Mouse (Mus musculus) olfactory bulb, adult 2 months (tissue): ENCODE measurements around the gene Sox5. TPM values are rescaled to one million over a fixed set of nuclear protein-coding genes. Genes with fewer than 3 reads are reported as not detected.

Source experiments
- H3K27ac ChIP-seq: fragments of 200-500 bp; 2 replicates; pipeline ENCODE4 v1.5.1; 2012; ENCODE audit warnings: low read depth, low read length; ENCODE audit not compliant: insufficient read depth
- H3K4me1 ChIP-seq: fragments of 200-500 bp; 2 replicates; pipeline ENCODE4 v1.6.1; 2012; ENCODE audit warnings: low read length; ENCODE audit not compliant: control insufficient read depth, insufficient read depth
- H3K4me3 ChIP-seq: fragments of 200-500 bp; 2 replicates; pipeline ENCODE4 v1.5.1; 2012; ENCODE audit warnings: mild to moderate bottlenecking, low read depth, low read length, moderate library complexity; ENCODE audit not compliant: insufficient read depth
- CTCF ChIP-seq: fragments of 200-500 bp; IDR thresholded peaks from 2 replicates; pipeline ENCODE4 v1.5.1; 2012; ENCODE audit warnings: low read depth, mild to moderate bottlenecking, low read length, moderate library complexity; ENCODE audit not compliant: insufficient read depth
- POLR2A ChIP-seq: fragments of 200-500 bp; IDR thresholded peaks from 2 replicates; pipeline ENCODE4 v1.6.1; 2012; ENCODE audit warnings: mild to moderate bottlenecking, low read depth, low read length, moderate library complexity; ENCODE audit not compliant: insufficient read depth
- WGBS: fragments of 180-500 bp; shearing (Covaris S2); methylation state at CpG from one replicate; pipeline ENCODE4 v1.1.7; 2018; 5-methylcytosine and 5-hydroxymethylcytosine counted together
- polyA plus RNA-seq: library from polyadenylated mRNA; stranded (reverse); fragments of >200 nt; gene quantifications from 2 replicates; pipeline ENCODE4 v1.2.4, GENCODE M21; 2012; ENCODE audit warnings: low replicate concordance; ENCODE audit not compliant: missing spikeins, insufficient read depth, insufficient read length

Gene Sox5
- polyA plus RNA-seq, 1 experiment = not detected

DNA sequence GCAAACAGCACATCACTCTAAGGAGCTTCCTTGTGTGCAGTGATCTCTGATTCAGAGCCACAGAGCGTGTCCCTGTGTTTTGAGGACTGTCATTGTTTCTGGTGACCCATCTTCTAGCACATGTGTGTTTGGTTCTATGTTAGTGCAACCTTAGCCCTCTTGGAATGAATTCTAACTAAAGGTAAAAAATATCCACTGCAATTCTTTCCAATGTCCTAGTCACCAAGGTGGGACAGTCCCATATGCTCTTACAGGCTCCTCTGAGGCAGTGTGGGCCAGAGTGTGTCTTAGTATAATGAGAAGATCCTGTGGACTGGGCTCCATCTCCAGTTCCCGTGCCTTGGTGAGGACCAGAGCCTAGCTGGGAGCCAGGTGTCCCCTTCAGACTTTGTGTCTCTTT lies 748.6 kb downstream of the Sox5 start:
- Histone ChIP-seq H3K4me1 (no peaks in the 10 kb centered on the region), H3K27ac (no peak overlapping the region), H3K4me3 (no peak overlapping the region)
- 92% methylated on average over 2 of the region's 2 CpGs for WGBS
- no peak for TF ChIP-seq CTCF
- TF ChIP-seq POLR2A = no peak

DNA sequence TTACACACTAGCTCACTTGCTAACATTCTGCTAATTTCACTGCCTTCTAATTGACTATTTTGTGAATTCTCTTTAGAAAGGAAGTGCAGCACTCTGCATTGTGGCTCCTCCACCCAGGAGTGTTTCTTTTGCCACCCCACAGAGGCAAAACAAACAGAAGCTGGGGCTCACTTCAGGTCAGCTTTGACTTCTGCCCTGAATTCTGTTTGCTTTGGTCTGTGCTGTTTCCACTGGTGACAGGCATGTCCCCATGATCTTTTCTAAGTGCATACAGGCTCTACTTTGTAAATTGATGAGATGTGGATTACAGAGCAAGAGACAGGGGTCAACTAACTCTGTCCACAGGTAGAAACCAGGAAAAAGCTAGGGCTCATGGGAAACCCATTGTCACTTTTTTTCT lies 764.8 kb downstream of the Sox5 start:
- Histone ChIP-seq H3K4me3 (no peak overlapping the region), H3K27ac (no peak overlapping the region), H3K4me1 (no peaks in the 10 kb centered on the region)
- no peak for TF ChIP-seq CTCF
- no peak for TF ChIP-seq POLR2A

DNA sequence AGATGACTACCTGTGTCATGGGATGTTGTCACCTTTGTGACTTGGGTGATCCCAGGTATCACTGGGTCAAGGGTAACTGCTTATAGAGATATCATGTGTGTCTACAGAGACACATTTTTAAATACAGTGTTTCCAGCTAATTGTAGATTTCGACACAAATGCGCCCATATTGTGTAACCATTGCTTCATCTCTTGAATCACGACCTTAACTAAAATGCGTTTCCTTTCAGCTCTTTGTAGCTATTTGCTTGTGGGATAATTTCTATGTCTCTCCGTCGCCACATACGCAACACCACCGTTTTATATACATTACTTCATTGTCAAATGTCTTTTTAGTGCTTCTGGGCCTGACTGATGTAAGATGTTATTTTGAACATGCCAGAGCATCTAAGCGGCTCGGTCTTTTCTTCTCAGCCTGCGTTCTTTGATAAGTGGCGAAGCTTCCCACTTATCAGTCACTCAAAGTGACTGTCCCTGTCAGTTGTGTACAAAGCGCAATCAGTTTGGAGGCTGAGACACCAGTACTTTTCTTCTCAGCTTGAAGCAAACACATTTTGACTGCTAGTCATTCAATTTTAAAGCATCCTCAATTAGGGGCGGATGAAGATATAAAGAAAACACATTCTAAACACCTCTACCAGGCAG lies 769.8 kb downstream of the Sox5 start:
- TF ChIP-seq POLR2A (no peak), CTCF (no peak)
- H3K27ac ChIP-seq = no peak overlapping the region

DNA sequence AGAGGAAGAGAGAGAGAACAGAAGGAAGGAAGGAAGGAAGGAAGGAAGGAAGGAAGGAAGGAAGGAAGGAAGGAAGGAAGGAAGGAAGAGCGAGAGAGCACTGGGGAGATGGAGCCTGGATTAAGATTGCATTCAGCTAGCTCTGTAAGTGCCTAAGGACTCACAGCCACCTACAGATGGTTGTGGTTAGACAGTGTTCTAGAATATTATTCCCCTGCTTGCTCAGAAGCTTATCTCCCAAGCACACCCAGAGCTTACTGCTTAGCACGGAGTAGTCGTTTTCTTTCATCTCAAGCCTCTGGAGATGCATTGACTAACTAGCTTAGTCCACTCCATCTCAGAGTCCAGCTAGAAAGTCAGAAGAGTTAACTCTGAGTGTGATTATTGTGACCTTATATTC lies 770.8 kb downstream of the Sox5 start:
- TF ChIP-seq CTCF = no peak
- TF ChIP-seq POLR2A = no peak
- H3K4me3 ChIP-seq = no peak overlapping the region
- no peaks in the 10 kb centered on the region for H3K4me1 ChIP-seq
- no peak overlapping the region for H3K27ac ChIP-seq
- WGBS = 92% methylated on average over 3 of the region's 3 CpGs

More for the DNA sequence above, 769.8 kb downstream of the Sox5 start:
- Histone ChIP-seq H3K4me1 (no peaks in the 10 kb centered on the region), H3K4me3 (no peak overlapping the region)
- WGBS = 87% methylated on average over 14 of the region's 14 CpGs

DNA sequence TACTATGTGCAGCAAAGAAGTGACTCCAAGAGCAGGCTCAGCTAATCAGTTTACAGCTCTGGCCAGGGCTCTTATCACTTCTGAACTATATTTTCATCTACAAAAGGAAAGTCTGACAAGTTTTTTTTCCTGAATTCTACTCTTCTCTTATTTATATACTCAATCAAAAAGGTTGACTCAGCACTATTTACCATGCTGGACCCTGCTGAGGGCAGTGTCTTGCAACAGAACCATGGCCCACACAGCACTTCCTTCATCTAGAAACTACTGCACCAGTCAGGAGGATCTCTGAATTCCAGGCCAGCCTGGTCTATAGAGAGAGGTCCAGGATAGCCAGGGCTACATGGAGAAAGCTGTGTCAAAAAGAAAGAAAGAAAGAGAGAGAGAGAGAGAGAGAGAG lies 771.5 kb downstream of the Sox5 start:
- Histone ChIP-seq H3K4me1 (no peaks in the 10 kb centered on the region), H3K27ac (no peak overlapping the region), H3K4me3 (no peak overlapping the region)
- no peak for TF ChIP-seq POLR2A
- TF ChIP-seq CTCF = no peak

DNA sequence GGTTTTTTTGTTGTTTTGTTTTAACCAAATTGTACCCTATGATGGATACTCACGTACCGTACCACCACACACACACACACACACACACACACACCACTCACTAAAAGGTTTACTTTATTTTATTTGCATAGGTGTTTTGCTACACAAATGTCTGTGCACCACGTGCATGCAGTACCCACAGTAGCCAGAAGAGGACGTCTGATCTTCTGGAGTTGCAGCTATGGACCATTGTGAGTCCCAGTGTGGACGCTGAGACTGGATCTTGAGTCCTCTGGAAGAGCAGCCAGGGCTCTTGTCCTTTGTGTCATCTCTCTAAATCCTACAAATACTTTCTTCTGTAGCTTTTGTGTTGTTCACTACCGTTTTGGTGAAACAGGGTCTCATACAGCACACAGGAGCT lies 776.6 kb downstream of the Sox5 start:
- Histone ChIP-seq H3K27ac (no peak overlapping the region), H3K4me1 (no peaks in the 10 kb centered on the region), H3K4me3 (no peak overlapping the region)
- 97% methylated on average over 6 of the region's 6 CpGs for WGBS
- TF ChIP-seq POLR2A = no peak
- TF ChIP-seq CTCF = no peak

DNA sequence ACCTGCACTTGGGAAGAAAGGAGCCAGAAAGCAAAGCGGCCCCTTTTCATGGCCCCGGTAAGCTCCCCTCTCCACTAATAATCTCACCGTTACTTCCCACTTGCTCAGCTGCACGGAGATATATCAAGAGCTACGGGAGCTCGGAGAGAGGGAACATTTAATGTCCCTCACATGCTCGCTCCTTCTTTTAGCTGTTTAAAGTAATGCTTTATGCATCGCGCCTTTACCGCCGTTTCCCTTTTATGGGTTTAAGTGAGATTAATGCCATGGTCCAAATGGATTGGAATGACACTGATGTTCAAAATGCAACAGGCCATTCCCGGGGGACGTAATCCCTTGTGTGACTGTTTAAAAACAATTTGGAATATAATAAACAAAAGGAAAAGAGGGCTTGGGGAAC lies 783.6 kb downstream of the Sox5 start:
- Histone ChIP-seq H3K4me3 (no peak overlapping the region), H3K4me1 (no peaks in the 10 kb centered on the region; the same call in 1 of the 2 replicates), H3K27ac (no peak overlapping the region)
- TF ChIP-seq POLR2A = no peak
- TF ChIP-seq CTCF = no peak
- 74% methylated on average over 13 of the region's 13 CpGs for WGBS

DNA sequence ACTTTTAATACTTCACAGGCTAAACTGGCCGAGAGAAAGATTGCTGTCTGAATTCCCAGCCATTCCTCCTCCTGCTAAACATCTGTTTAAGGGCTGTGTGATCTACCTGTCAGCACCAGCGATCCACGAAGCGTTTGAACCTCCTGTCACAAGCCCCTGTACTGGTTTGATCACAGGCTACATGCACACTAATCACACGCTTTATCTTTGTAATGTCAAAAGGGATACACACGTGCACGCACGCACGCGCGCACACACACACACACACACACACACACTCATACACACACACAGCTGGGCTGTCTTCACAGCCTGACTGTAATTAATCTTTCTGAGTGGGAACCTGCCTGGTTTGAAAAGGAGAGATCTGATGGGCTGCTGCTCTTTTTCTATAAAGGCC lies 784.2 kb downstream of the Sox5 start:
- Histone ChIP-seq H3K4me3 (no peak overlapping the region), H3K4me1 (no peaks in the 10 kb centered on the region; the same call in 1 of the 2 replicates), H3K27ac (no peak overlapping the region)
- WGBS = 70% methylated on average over 11 of the region's 11 CpGs
- TF ChIP-seq CTCF (no peak), POLR2A (no peak)

DNA sequence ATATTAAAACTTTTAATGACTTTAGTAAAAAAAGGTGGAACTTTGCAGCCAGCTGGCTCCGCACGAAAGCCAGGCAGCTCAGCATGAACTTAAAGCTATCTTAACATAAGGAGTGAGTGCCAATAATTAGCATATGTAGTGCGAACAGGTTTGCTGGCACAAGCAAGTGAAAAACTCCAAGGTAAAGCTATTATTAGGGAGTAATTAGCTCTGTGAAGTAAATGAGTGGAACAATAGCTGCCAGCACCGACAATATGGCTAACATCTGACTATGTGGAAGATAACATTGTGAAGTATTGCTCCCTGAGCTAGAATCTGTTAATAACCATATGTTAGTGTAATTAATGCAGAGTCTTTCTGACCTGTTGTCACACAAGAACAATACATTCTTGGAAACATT lies 786.7 kb downstream of the Sox5 start:
- TF ChIP-seq CTCF (no peak), POLR2A (no peak)
- no peak overlapping the region for H3K4me3 ChIP-seq
- no peak overlapping the region for H3K27ac ChIP-seq
- H3K4me1 ChIP-seq = no peaks in the 10 kb centered on the region; the same call in 1 of the 2 replicates
- WGBS = 31% methylated on average over 4 of the region's 4 CpGs

DNA sequence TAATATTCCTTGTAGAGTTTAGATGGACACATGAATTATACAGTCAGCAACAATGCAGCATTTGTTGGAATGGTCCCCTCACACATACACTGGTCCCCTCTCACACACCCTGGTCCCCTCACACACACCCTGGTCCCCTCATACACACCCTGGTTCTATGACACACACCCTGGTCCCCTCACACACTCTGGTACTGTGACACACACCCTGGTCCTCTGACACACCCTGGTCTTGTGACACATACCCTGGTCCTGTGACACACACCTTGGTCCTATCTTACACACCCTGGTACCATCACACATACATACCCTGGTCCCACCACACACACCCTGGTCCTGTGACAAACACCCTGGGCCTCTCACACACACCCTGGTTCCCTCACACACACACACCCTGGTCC lies 794.2 kb downstream of the Sox5 start:
- H3K4me3 ChIP-seq = no peak overlapping the region
- no peak overlapping the region for H3K27ac ChIP-seq
- no peak for TF ChIP-seq POLR2A
- no peak for TF ChIP-seq CTCF
- H3K4me1 ChIP-seq = no peaks in the 10 kb centered on the region
